Mouse (Mus musculus): ENCODE data around the gene Gm45234.

- TF ChIP-seq CTCF (IDR thresholded peaks at IDR 0.05; ENCODE audit: borderline replicate concordance, extremely low read depth, insufficient read depth, insufficient read length): no peak
- TF ChIP-seq POLR2A (IDR thresholded peaks at IDR 0.05; ENCODE audit: borderline replicate concordance, extremely low read depth, insufficient read depth, insufficient read length, poor library complexity, severe bottlenecking): no peak
Measured at GRCm38 (mm10) chr6:124746296-124746605, 9.6 kb downstream of the Gm45234 start.
